Mouse (Mus musculus) heart, embryonic 12.5 days (tissue): ENCODE measurements at regions not wholly inside any gene's neighbourhood (a gene's known extent, or its start where the extent isn't known, plus 50 kb on each side); places are given as distances from the start of the nearest gene placed in this dataset.
A peak's percentile ranks its signal among the peaks of the same experiment; 100 is the strongest.

Experiments
- ATAC-seq: fragments of 200-750 bp; cut with Nextera tagmentation; 2 replicates; pipeline ENCODE4 v1.8.0; 2017; ENCODE audit warnings: moderate TSS enrichment, moderate library complexity; ENCODE audit not compliant: insufficient number of reproducible peaks, low FRiP score
- H3K27ac ChIP-seq: fragments of 300-500 bp; sonication (generic); 2 replicates; pipeline ENCODE4 v1.5.1; 2016; ENCODE audit warnings: mild to moderate bottlenecking, moderate library complexity; ENCODE audit not compliant: poor library complexity, severe bottlenecking
- H3K27me3 ChIP-seq: fragments of 300-500 bp; sonication (generic); replicated peaks from 2 replicates; pipeline ENCODE4 v1.6.1; 2016; ENCODE audit warnings: mild to moderate bottlenecking, moderate library complexity
- H3K36me3 ChIP-seq: fragments of 300-500 bp; sonication (generic); 2 replicates; pipeline ENCODE4 v1.6.1; 2016; ENCODE audit warnings: mild to moderate bottlenecking, moderate library complexity
- H3K4me1 ChIP-seq: fragments of 300-500 bp; sonication (generic); replicated peaks from 2 replicates; pipeline ENCODE4 v1.6.1; 2016; ENCODE audit warnings: mild to moderate bottlenecking
- H3K4me2 ChIP-seq: fragments of 300-500 bp; sonication (generic); 2 replicates; pipeline ENCODE4 v1.6.1; 2016; ENCODE audit warnings: mild to moderate bottlenecking, moderate library complexity
- H3K4me3 ChIP-seq: fragments of 300-500 bp; sonication (generic); 2 replicates; pipeline ENCODE4 v1.5.1; 2016; ENCODE audit warnings: mild to moderate bottlenecking
- H3K9ac ChIP-seq: fragments of 300-500 bp; sonication (generic); 2 replicates; pipeline ENCODE4 v1.6.1; 2016; ENCODE audit warnings: mild to moderate bottlenecking, moderate library complexity
- H3K9me3 ChIP-seq: fragments of 300-500 bp; sonication (generic); replicated peaks from 2 replicates; pipeline ENCODE4 v1.6.1; 2016; ENCODE audit warnings: mild to moderate bottlenecking, moderate library complexity
- WGBS: fragments of 180-500 bp; shearing (Covaris S2); methylation state at CpG from one replicate; pipeline ENCODE4 v1.1.7; 2016; 5-methylcytosine and 5-hydroxymethylcytosine counted together

- H3K9me3 ChIP-seq = no peaks in the 10 kb centered on the region
- peaks cover 20% of the 10 kb centered on the region for H3K4me1 ChIP-seq
- ATAC-seq = peak; percentile 51
- H3K36me3 ChIP-seq = no peaks in the 10 kb centered on the region
- H3K9ac ChIP-seq = peak overlapping the region; percentile 15; the same call in 1 of the 2 replicates
- no peak overlapping the region for H3K4me3 ChIP-seq
- WGBS = 28% methylated on average over 3 of the region's 3 CpGs
- H3K4me2 ChIP-seq = peak overlapping the region; percentile 44
- H3K27me3 ChIP-seq = peaks cover 17% of the 10 kb centered on the region
- no peak overlapping the region; the same call in 1 of the 2 replicates for H3K27ac ChIP-seq
Measured at GRCm38 (mm10) chr4:154726636-154727045, 59.0 kb upstream of the Actrt2 start.

DNA sequence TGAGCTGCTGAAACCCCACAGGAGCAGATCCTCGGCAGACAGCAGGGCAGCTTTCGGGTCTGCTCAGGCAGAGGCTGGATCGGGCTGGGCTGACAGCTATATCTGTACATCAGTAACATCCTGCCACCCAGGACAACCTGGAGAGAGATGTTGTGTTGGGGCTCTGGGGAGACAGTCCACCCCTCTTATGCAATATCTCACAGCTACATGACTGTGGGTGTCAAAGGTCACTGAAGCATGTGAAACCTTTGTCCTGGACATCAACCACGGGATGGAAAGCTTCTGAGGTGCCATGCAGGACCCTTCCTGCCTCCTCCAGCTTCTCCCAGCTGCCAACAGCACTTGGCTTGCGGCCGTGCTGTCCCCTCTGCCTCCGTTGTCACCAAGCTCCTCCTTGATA lies 60.3 kb upstream of the Actrt2 start:
- no peak overlapping the region for H3K27ac ChIP-seq
- ATAC-seq = no peak
- WGBS = 62% methylated on average over 7 of the region's 7 CpGs

GRCm38 (mm10) chr4:154730646-154731045 lies 63.0 kb upstream of the Actrt2 start:
- 95% methylated on average over 5 of the region's 5 CpGs for WGBS
- H3K4me2 ChIP-seq = no peak overlapping the region
- no peak overlapping the region for H3K4me3 ChIP-seq
- no peak overlapping the region for H3K27ac ChIP-seq
- no peaks in the 10 kb centered on the region for H3K36me3 ChIP-seq
- H3K9me3 ChIP-seq = no peaks in the 10 kb centered on the region
- no peak overlapping the region for H3K9ac ChIP-seq
- no peak for ATAC-seq
- H3K4me1 ChIP-seq = peaks cover 20% of the 10 kb centered on the region
- peaks cover 16% of the 10 kb centered on the region for H3K27me3 ChIP-seq

More for the DNA sequence above, 60.3 kb upstream of the Actrt2 start:
- no peak overlapping the region for H3K9ac ChIP-seq
- no peaks in the 10 kb centered on the region for H3K36me3 ChIP-seq
- peaks cover 20% of the 10 kb centered on the region for H3K4me1 ChIP-seq
- peaks cover 17% of the 10 kb centered on the region for H3K27me3 ChIP-seq
- H3K4me2 ChIP-seq = no peak overlapping the region
- H3K4me3 ChIP-seq = no peak overlapping the region
- H3K9me3 ChIP-seq = no peaks in the 10 kb centered on the region

DNA sequence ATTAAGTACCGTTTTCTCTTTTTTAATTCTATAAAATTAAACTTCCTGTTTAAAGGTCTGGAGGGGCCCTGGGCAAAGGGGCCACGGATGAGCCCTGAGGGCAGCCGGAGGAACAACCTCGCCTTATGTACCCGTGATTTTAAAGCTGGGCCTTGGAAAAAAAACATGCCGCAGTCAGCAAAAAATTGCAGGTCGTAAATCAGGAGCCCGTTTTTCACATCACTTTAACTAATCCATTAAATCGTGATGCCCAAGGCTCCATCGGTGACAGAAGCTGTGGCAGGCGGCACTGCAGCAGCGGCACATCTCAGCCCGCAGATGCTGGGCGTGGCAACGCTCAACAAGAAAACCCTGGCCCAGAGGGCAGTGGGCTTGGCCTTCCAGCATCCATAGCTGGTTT lies 63.7 kb upstream of the Actrt2 start:
- H3K27me3 ChIP-seq = peaks cover 10% of the 10 kb centered on the region; the same call in 1 of the 2 replicates
- H3K4me2 ChIP-seq = no peak overlapping the region
- no peaks in the 10 kb centered on the region for H3K36me3 ChIP-seq
- ATAC-seq = no peak
- H3K9me3 ChIP-seq = no peaks in the 10 kb centered on the region
- H3K9ac ChIP-seq = no peak overlapping the region
- H3K4me3 ChIP-seq = no peak overlapping the region
- H3K4me1 ChIP-seq = peaks cover 16% of the 10 kb centered on the region
- 78% methylated on average over 15 of the region's 15 CpGs for WGBS
- no peak overlapping the region for H3K27ac ChIP-seq

DNA sequence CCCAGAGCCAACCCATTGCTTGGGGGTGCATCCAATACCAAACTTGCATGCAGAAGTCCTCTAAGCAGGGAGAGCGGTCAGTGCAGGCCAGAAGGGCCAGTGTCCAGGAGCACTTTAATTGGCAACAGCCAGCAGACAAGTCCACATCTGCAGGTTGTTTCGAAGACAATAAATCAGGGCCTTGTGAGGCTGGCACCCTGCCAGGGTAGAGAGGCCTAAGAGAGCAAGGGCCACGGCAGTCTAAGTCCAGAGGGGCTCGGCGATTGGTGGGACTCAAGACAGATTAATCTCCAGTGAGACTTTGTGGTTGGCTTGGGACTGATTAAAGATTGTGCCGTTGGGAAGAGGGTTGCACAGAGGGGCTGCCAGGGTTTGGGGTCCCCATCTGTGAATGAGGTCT lies 68.4 kb upstream of the Actrt2 start:
- peaks cover 15% of the 10 kb centered on the region for H3K27me3 ChIP-seq
- H3K27ac ChIP-seq = no peak overlapping the region
- H3K9me3 ChIP-seq = no peaks in the 10 kb centered on the region
- no peaks in the 10 kb centered on the region for H3K36me3 ChIP-seq
- ATAC-seq = no peak
- WGBS = 72% methylated on average over 6 of the region's 6 CpGs
- no peak overlapping the region for H3K4me2 ChIP-seq
- no peak overlapping the region for H3K4me3 ChIP-seq
- no peaks in the 10 kb centered on the region for H3K4me1 ChIP-seq
- no peak overlapping the region for H3K9ac ChIP-seq

DNA sequence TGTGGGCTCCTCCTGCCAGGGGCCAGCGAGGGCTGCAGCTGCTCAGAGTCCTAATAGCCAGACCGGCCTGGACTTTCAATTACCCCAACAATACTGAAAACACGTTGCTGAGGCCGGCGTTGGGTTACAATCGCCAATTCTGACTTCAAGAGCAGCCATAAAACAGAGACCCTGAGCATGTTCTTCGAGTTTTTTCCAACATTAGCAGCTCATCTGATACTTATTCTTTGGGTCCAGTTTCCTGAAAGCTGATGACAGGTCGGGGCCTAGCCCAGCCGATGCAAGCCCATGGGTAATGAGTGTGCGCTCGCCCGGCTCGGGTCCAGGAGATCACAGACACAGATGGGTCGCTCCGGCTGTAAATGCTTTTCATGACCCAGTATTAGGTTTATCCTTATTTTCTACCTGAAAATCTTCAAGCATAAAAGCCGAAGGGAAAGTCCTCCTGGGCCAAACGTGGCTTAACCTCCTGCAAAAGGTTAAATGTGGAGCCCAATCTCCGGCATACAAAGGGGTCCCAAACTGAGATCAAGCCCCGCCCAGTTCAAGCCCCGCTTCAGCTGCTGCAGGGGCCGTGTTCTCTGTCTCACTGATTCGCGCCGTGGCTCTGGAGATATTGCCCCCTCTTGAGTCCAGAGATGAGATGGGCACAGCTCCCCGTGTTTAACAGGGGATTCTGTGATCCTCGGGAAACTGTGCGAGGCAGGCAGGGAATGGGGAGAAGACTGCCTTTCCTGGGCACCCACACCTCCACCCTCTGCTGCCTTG lies 73.6 kb upstream of the Actrt2 start:
- H3K4me2 ChIP-seq = peak overlapping the region; percentile 23; the same call in 1 of the 2 replicates
- H3K27ac ChIP-seq = no peak overlapping the region
- peaks cover 23% of the 10 kb centered on the region for H3K27me3 ChIP-seq
- peaks cover 4% of the 10 kb centered on the region for H3K4me1 ChIP-seq
- H3K9ac ChIP-seq = no peak overlapping the region
- 59% methylated on average over 27 of the region's 27 CpGs for WGBS
- ATAC-seq = no peak
- H3K9me3 ChIP-seq = no peaks in the 10 kb centered on the region
- no peak overlapping the region for H3K4me3 ChIP-seq
- H3K36me3 ChIP-seq = no peaks in the 10 kb centered on the region

DNA sequence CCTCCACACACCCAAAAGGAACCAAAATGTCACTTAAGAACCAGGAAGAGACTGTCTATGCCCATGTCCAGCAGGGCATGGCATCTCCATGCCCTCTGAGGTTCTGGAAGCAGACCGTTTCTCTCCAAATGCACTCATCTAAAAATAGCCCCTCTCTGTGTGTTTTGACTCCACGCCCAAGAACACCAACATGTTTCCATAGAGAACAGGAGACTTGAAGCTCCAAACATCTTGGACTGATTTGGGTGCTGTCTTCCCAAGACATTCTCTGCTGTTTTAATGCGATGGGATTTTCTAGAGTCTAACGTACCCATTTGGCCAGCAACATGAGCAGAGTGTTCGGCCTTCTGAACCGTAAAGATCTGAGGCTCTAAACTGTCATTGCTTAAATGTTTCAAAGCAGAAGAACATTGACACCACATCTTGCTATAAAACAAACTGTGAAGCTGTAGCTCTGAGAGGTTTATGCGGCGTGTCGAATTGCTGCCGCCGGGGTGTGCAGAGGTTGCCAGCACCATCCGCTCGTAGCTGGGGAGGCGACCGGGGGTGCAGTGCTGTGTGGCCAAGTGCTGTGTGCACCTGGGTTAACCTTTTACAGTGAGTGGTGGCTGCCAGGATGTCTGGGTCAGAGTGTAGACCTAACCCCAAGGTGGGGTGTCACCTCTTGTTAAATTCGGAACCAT lies 78.8 kb upstream of the Actrt2 start:
- Histone ChIP-seq H3K27ac (no peak overlapping the region), H3K4me2 (no peak overlapping the region), H3K9ac (no peak overlapping the region), H3K27me3 (peaks cover 31% of the 10 kb centered on the region; the same call in 1 of the 2 replicates), H3K4me3 (no peak overlapping the region), H3K36me3 (no peaks in the 10 kb centered on the region), H3K4me1 (peaks cover 8% of the 10 kb centered on the region), H3K9me3 (no peaks in the 10 kb centered on the region)
- 78% methylated on average over 16 of the region's 16 CpGs for WGBS
- ATAC-seq = no peak

DNA sequence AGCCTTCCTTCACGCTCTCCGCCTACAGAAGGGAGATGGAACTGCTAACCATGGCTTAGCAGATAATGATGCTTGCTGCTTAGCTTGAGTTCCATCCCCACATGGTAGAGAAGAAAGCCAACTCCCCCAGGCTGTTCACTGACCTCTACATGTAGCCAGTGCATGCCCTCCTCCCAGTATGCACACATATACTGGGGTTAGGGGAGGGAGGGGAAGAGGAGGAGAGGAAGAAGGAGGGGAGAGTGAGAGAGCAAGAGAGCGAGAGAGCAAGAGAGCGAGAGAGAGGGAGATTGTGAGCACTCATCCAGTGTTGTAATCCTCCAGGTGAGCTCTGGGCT lies 79.3 kb upstream of the Actrt2 start:
- no peak overlapping the region for H3K27ac ChIP-seq
- H3K9ac ChIP-seq = no peak overlapping the region
- no peaks in the 10 kb centered on the region for H3K36me3 ChIP-seq
- 79% methylated on average over 4 of the region's 4 CpGs for WGBS
- H3K4me1 ChIP-seq = peaks cover 8% of the 10 kb centered on the region
- H3K4me2 ChIP-seq = no peak overlapping the region
- ATAC-seq = no peak
- H3K9me3 ChIP-seq = no peaks in the 10 kb centered on the region
- H3K4me3 ChIP-seq = no peak overlapping the region
- H3K27me3 ChIP-seq = peaks cover 32% of the 10 kb centered on the region; the same call in 1 of the 2 replicates

GRCm38 (mm10) chr4:154749160-154749559 lies 81.5 kb upstream of the Actrt2 start:
- peaks cover 8% of the 10 kb centered on the region for H3K4me1 ChIP-seq
- ATAC-seq = no peak
- H3K4me2 ChIP-seq = no peak overlapping the region
- H3K36me3 ChIP-seq = no peaks in the 10 kb centered on the region
- no peaks in the 10 kb centered on the region for H3K9me3 ChIP-seq
- no peak overlapping the region for H3K27ac ChIP-seq
- no peak overlapping the region for H3K4me3 ChIP-seq
- WGBS = 38% methylated on average over 9 of the region's 9 CpGs
- H3K27me3 ChIP-seq = peaks cover 34% of the 10 kb centered on the region; the same call in 1 of the 2 replicates
- no peak overlapping the region for H3K9ac ChIP-seq

DNA sequence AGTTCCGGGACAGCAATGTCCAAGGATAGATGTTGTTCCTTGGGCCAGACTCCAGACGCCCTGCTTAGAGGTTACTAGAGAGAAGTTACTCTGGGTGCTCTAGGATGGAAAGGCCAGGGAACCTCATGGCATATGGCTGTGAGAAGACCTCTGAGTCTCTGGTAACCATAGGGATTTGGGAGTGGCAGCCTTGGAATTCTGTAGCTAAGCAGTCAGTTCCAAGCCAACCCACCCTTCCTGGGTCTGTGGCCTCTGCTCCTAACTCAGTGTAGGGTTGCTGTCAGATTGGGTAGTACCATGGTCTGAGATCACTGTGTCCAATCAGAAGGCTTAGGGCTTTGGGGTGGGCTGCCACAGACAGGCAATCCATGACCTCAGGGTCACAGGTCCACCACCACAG lies 82.3 kb upstream of the Actrt2 start:
- Histone ChIP-seq H3K27ac (no peak overlapping the region), H3K4me2 (no peak overlapping the region), H3K9ac (no peak overlapping the region), H3K36me3 (no peaks in the 10 kb centered on the region), H3K9me3 (no peaks in the 10 kb centered on the region), H3K4me3 (no peak overlapping the region), H3K27me3 (peaks cover 32% of the 10 kb centered on the region; the same call in 1 of the 2 replicates), H3K4me1 (peaks cover 8% of the 10 kb centered on the region)
- 79% methylated on average over 2 of the region's 2 CpGs for WGBS
- no peak for ATAC-seq

DNA sequence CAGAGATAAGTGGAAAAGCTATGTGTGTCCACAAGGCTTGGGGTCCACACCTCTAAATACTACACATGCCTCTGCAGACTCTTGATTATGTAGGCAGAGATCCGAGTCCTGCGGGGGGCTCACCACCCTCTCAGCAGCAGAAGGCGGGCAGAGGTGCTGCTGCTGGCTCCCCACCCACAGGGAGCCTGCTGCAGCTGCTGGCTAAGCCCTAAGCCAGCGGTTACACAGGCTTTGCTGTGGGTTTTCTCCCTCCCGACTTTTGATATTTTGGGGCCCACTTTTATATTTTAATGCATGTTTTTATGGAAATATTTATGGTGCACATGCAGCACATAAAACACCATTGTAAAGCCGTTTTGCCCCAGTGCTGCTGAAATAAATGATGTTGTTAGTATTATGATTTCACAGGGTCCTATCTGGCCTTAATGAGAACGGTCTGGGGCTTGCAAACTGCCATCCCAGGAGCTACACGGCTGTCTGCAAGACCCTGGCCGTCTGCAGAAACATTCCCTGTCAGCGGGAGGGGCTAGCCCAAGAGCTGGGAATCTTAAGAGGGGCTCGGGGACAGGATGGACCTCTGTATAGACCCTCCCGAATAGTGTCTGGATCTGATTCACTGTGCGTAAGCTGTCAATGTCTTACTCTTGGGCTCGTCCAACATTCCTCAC lies 82.9 kb upstream of the Actrt2 start:
- no peaks in the 10 kb centered on the region for H3K9me3 ChIP-seq
- no peak overlapping the region for H3K4me3 ChIP-seq
- peaks cover 8% of the 10 kb centered on the region for H3K4me1 ChIP-seq
- WGBS = 61% methylated on average over 14 of the region's 14 CpGs
- H3K27me3 ChIP-seq = peaks cover 28% of the 10 kb centered on the region; the same call in 1 of the 2 replicates
- H3K4me2 ChIP-seq = no peak overlapping the region
- H3K36me3 ChIP-seq = no peaks in the 10 kb centered on the region
- H3K9ac ChIP-seq = no peak overlapping the region
- no peak for ATAC-seq
- H3K27ac ChIP-seq = no peak overlapping the region
